Mouse (Mus musculus): Measurements from ENCODE around the gene Fiz1. TPM values are rescaled to one million over a fixed set of nuclear protein-coding genes. Genes with fewer than 3 reads are reported as not detected.
"Not testable (repeated sequence)": the region's sequence is repeated elsewhere in the genome, so short reads cannot be mapped to it uniquely, and the experiment has no call there.

Gene Fiz1
- polyA plus RNA-seq, 1 experiment from 2014 or later = 30.0 TPM

DNA sequence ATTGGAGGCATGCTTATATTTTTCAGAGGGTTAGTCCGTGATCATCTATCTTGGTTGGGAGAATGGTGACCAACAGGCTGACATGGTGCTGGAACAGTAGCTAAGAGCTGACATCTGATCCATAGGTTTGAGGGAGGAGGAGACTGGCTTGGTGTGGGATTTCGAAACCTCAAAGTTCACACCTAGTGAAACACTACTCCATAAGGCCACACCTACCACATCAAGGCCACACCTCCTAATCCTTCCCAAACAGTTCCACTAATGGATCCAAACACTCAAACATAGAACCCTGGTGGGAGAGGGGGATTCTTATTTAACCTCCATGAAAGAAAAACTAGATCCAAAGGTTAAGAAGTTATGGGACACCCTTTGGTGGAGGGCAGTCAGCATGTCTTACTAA lies 2.4 kb upstream of the Fiz1 start:
- Histone ChIP-seq H3K36me3 (replicated peaks; ENCODE audit: control insufficient read depth, insufficient read depth) (peaks cover 15% of the 10 kb centered on the region), H3K27ac (no peak overlapping the region), H3K9me3 (ENCODE audit: control insufficient read depth, low read length) (no peaks in the 10 kb centered on the region), H3K4me1 (replicated peaks; ENCODE audit: control insufficient read depth, insufficient read depth, low read length) (peaks cover 20% of the 10 kb centered on the region), H3K27me3 (ENCODE audit: control insufficient read depth, insufficient read depth, low read length) (no peaks in the 10 kb centered on the region), H3K4me3 (replicated peaks; ENCODE audit: low read length) (no peak overlapping the region), H3K9ac (no peak overlapping the region), H3K4me2 (replicated peaks) (no peak overlapping the region)
- no peak for ATAC-seq (ENCODE audit: low FRiP score)
- no peak for DNase-seq (ENCODE audit: low spot score)
- 99% methylated on average over 2 of the region's 2 CpGs for WGBS

DNA sequence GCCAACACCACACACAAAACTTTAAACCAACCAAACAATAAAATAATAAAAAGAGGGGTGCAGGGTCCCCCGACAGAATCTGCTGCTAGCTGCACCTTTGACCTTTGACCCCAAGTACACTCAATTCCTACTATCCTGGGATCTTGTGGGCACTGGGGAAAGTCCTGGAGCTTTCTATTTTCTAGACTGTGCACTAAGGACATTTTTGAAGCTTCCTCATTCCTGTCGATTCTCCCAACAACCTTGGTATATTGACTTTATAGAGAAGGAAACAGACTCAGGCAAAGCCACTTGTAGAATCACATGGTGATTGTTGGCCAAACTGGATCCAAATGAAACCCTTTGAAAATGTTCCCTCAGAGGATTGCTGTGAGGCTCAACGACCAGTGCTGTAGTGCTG lies 1.6 kb upstream of the Fiz1 start:
- Histone ChIP-seq H3K4me3 (replicated peaks; ENCODE audit: low read length) (peak overlapping the region; percentile 72), H3K36me3 (replicated peaks; ENCODE audit: control insufficient read depth, insufficient read depth) (peaks cover 19% of the 10 kb centered on the region), H3K27me3 (ENCODE audit: control insufficient read depth, insufficient read depth, low read length) (no peaks in the 10 kb centered on the region), H3K9ac (peak overlapping the region; percentile 69), H3K27ac (peak overlapping the region; percentile 98), H3K4me1 (replicated peaks; ENCODE audit: control insufficient read depth, insufficient read depth, low read length) (peaks cover 13% of the 10 kb centered on the region), H3K9me3 (ENCODE audit: control insufficient read depth, low read length) (no peaks in the 10 kb centered on the region), H3K4me2 (replicated peaks) (peak overlapping the region; percentile 68)
- peak; percentile 40 for DNase-seq (ENCODE audit: low spot score)
- 68% methylated on average over 3 of the region's 3 CpGs for WGBS
- no peak for ATAC-seq (ENCODE audit: low FRiP score)

DNA sequence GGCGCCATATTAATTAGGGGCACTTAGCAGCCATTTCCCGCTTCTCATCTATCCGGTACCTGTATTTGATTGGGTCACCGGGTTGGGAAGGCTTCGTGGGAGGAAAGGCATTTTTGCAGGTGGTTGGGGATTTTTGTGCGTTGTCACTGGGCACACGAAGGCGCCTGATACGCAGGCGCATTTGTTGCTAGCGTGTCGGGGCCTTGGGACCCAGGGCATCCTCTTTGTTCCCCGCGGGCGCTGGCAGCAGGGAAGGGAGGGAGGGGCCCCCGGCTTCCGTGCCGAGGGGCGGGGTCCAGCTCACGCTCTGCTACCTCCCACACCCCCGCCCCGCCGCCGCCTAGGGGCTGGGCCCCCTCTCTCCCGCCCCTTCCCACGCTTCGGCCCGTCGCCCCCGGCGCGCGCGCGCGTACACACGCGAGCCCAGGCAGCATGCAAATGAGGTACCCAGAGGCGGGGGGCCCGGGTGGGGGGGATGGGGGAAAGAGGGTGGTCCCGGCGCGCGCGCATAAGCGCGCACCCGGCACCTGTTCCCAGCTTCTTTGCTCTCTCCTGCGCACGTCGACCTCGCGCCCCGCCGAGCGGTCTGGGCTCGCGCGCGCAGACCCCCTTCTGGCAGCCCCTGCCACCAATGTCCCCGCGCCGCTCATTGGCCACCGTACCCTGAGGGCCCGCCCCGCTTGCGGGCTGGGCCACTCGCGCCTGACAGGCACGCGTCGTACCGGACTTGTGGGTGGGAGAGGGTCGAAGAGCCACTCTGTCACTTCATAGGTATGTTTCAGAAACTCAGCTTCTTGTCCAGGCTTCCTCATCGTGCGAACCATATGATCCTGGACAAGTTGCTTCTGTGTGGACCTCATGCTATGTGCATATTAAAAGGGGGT lies 863 bp upstream of the Fiz1 start, which contains the start of gene Gm44973:
Gene Gm44973 (plus strand): TSS at position 379 of the 884 bp plus-strand sequence.
- Histone ChIP-seq H3K4me1 (replicated peaks; ENCODE audit: control insufficient read depth, insufficient read depth, low read length) (peaks cover 11% of the 10 kb centered on the region), H3K4me2 (replicated peaks) (peak within 1 kb of the TSS; percentile 68), H3K9ac (peak within 1 kb of the TSS; percentile 81), H3K4me3 (replicated peaks; ENCODE audit: low read length) (peak within 1 kb of the TSS; percentile 72), H3K36me3 (replicated peaks; ENCODE audit: control insufficient read depth, insufficient read depth) (peaks cover 26% of the 10 kb centered on the region), H3K9me3 (ENCODE audit: control insufficient read depth, low read length) (no peaks in the 10 kb centered on the region), H3K27ac (peak within 1 kb of the TSS; percentile 98), H3K27me3 (ENCODE audit: control insufficient read depth, insufficient read depth, low read length) (no peaks in the 10 kb centered on the region)
- WGBS = under 1% methylated on average over 56 of the region's 76 CpGs
- ATAC-seq (ENCODE audit: low FRiP score) (peak; percentile 81), DNase-seq (ENCODE audit: low spot score) (peak; percentile 88)

DNA sequence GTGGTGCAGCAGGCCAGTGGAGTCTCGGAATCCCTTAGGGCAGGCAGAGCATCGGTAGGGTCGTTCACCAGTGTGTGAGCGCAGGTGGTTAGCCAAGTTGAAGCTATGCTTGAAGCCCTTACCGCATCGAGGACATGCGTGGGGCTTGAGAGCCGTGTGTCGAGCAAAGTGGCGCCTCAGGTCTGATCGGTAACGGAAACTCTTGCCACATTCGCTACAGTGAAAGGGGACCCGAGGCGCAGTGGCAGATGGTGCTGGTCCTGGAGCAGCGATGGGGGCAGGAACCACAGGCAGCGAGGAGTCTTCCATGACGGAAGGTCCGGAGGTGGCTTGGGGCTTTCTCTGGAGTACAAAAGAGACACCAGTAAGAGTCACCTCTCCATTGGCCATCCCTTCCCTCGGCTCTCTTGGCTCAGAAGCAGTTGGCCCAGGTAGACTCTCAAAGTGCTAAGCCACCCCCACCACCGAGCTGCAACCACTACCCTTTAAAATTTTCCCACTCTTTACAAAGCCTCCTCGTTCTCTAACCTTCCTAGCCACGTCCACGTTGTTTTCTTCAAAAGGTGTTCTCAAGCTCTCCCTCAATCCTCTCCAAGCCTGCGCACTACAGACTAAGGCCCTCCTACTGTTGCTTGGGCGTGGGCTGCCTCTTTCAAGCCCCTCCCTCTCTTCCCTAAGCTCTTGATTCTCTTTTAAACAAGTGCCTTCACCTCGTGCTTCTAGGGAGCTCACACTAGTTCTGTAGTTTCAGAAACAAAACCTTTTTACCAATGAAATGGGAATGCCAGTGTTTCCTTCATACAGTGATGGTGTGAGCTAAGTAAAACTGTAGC lies 1.6 kb downstream of the Fiz1 start:
- H3K4me3 ChIP-seq (replicated peaks; ENCODE audit: low read length) = no peak overlapping the region

DNA sequence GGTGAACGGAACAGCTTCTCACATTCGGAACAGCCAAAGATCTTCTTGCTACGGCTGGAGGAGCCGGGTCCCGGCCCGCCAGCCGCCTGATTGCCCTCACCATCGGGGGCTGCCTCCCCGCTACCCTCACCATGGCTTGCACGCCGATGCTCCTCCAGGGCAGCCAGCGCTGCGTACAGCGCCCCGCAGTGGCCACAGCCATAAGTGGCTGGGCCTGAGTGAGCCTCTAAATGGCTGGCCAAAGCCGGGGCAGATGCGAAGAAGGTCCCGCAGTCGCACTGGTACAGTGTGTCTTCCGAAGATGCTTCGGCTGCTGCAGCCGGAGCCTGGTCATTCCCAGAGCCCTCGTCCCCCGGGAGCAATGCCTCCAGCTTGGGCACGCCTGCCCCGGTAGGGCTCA lies 6.3 kb downstream of the Fiz1 start:
- Histone ChIP-seq H3K4me1 (replicated peaks; ENCODE audit: control insufficient read depth, insufficient read depth, low read length) (no peaks in the 10 kb centered on the region), H3K4me3 (replicated peaks; ENCODE audit: low read length) (no peak overlapping the region), H3K27me3 (ENCODE audit: control insufficient read depth, insufficient read depth, low read length) (no peaks in the 10 kb centered on the region), H3K9ac (no peak overlapping the region), H3K27ac (no peak overlapping the region), H3K9me3 (ENCODE audit: control insufficient read depth, low read length) (no peaks in the 10 kb centered on the region), H3K4me2 (replicated peaks) (no peak overlapping the region), H3K36me3 (replicated peaks; ENCODE audit: control insufficient read depth, insufficient read depth) (peaks cover 69% of the 10 kb centered on the region)
- no peak for DNase-seq (ENCODE audit: low spot score)
- ATAC-seq (ENCODE audit: low FRiP score) = peak; percentile 18; the same call in 1 of the 2 replicates
- WGBS = 96% methylated on average over 26 of the region's 26 CpGs

More for the DNA sequence above, 1.6 kb downstream of the Fiz1 start:
- DNase-seq (ENCODE audit: low spot score) = no peak
- peaks cover 50% of the 10 kb centered on the region for H3K36me3 ChIP-seq (replicated peaks; ENCODE audit: control insufficient read depth, insufficient read depth)
- 93% methylated on average over 27 of the region's 27 CpGs for WGBS
- H3K9ac ChIP-seq = no peak overlapping the region
- H3K9me3 ChIP-seq (ENCODE audit: control insufficient read depth, low read length) = no peaks in the 10 kb centered on the region
- H3K27me3 ChIP-seq (ENCODE audit: control insufficient read depth, insufficient read depth, low read length) = no peaks in the 10 kb centered on the region
- H3K4me2 ChIP-seq (replicated peaks) = peak overlapping the region; percentile 68; the same call in 1 of the 2 replicates
- peaks cover 6% of the 10 kb centered on the region for H3K4me1 ChIP-seq (replicated peaks; ENCODE audit: control insufficient read depth, insufficient read depth, low read length)
- ATAC-seq (ENCODE audit: low FRiP score) = no peak
- no peak overlapping the region for H3K27ac ChIP-seq

DNA sequence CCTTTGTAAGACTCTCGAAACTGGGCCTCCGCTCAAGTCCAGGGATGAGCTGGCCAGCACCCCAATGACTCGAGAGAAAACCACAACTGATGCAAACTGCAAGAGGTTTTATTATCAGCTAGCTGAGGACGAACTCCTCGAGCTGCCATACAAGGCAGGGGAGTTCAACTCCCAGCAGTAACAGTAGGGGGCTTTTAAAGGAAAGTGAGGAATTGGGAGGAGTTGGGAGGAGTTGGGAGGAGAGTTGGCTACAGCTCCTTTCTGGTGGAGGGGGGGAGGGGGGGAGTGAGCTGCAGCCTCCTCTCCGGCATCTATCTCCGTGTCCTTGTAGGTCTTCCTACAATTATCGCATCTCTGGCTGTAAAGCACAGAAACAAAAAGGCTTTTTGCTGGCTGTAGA lies 11.6 kb downstream of the Fiz1 start:
- not testable (repeated sequence) for H3K9ac ChIP-seq; H3K27ac ChIP-seq; H3K4me1 ChIP-seq (replicated peaks; ENCODE audit: control insufficient read depth, insufficient read depth, low read length); H3K4me2 ChIP-seq (replicated peaks); H3K9me3 ChIP-seq (ENCODE audit: control insufficient read depth, low read length); H3K4me3 ChIP-seq (replicated peaks; ENCODE audit: low read length); ATAC-seq (ENCODE audit: low FRiP score); DNase-seq (ENCODE audit: low spot score); H3K27me3 ChIP-seq (ENCODE audit: control insufficient read depth, insufficient read depth, low read length)
- H3K36me3 ChIP-seq (replicated peaks; ENCODE audit: control insufficient read depth, insufficient read depth) = peaks cover 18% of the 10 kb centered on the region
- 77% methylated on average over 8 of the region's 8 CpGs for WGBS

DNA sequence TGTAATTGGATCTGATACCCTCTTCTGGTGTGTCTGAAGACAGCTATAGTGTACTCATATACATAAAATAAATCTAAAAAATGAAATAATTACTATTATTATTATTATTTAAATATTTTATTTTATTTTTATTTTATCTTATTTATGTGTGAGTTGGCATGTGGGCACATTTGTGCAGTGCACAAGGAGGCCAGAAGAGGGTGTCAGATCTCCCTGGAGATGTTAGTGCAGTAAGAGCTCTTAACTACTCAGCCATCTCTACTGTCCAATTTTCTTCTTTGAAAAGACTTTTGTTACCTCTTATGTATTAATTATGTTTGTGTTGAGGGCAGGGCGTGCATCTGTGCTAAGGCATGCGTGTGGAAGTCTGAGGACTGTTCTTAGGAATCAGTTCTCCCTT lies 14.6 kb downstream of the Fiz1 start:
- Histone ChIP-seq H3K27ac (no peak overlapping the region), H3K36me3 (replicated peaks; ENCODE audit: control insufficient read depth, insufficient read depth) (no peaks in the 10 kb centered on the region), H3K9ac (no peak overlapping the region), H3K4me3 (replicated peaks; ENCODE audit: low read length) (no peak overlapping the region), H3K27me3 (ENCODE audit: control insufficient read depth, insufficient read depth, low read length) (no peaks in the 10 kb centered on the region), H3K4me1 (replicated peaks; ENCODE audit: control insufficient read depth, insufficient read depth, low read length) (peaks cover 9% of the 10 kb centered on the region), H3K4me2 (replicated peaks) (no peak overlapping the region), H3K9me3 (ENCODE audit: control insufficient read depth, low read length) (no peaks in the 10 kb centered on the region)
- ATAC-seq (ENCODE audit: low FRiP score) (no peak), DNase-seq (ENCODE audit: low spot score) (no peak)
- 73% methylated on average over 2 of the region's 2 CpGs for WGBS

DNA sequence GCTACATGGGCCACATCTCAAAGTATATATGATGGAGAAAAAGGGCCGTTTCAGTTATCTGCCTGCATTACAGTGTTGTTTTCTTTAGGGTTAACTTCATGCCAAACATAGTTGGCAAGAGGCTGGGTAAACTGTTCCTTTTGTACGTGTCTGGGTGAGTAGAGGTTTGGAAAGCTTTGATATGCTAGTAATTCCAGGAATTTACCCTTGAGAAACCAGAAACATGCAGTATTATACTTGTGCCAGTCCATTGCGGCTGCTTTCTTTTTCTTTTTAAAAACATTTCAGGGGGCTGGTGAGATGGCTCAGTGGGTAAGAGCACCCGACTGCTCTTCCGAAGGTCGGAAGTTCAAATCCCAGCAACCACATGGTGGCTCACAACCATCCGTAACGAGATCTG lies 17.6 kb downstream of the Fiz1 start:
- 69% methylated on average over 6 of the region's 8 CpGs for WGBS
- Histone ChIP-seq H3K4me2 (replicated peaks) (peak overlapping the region; percentile 83), H3K9ac (peak overlapping the region; percentile 93), H3K36me3 (replicated peaks; ENCODE audit: control insufficient read depth, insufficient read depth) (peaks cover 23% of the 10 kb centered on the region), H3K27me3 (ENCODE audit: control insufficient read depth, insufficient read depth, low read length) (no peaks in the 10 kb centered on the region), H3K27ac (peak overlapping the region; percentile 80), H3K4me1 (replicated peaks; ENCODE audit: control insufficient read depth, insufficient read depth, low read length) (peaks cover 31% of the 10 kb centered on the region), H3K4me3 (replicated peaks; ENCODE audit: low read length) (peak overlapping the region; percentile 84), H3K9me3 (ENCODE audit: control insufficient read depth, low read length) (no peaks in the 10 kb centered on the region)
- DNase-seq (ENCODE audit: low spot score) (no peak), ATAC-seq (ENCODE audit: low FRiP score) (no peak)
